ENCODE assay signal across 8 mouse cellular contexts in genomic region chr7:126285293-126286211, GRCm38 (mm10). TPM values are rescaled to one million over a fixed set of nuclear protein-coding genes. Genes with fewer than 3 reads are reported as not detected.
DNase-seq lines count a peak whose midpoint lies in the region; ATAC-seq lines count a peak whose summit lies in the region.

No protein-coding gene starts in this region.

- H3K9ac ChIP-seq in liver, embryonic 16.5 days (ENCODE audit: low read depth, low read length), result no peak overlapping the region
- H3K9ac ChIP-seq in liver, embryonic 12.5 days, result no peak overlapping the region

- no peaks in the 10 kb centered on the region for H3K36me3 ChIP-seq in liver, embryonic 16.5 days (ENCODE audit: control insufficient read depth, insufficient read depth)
- H3K36me3 ChIP-seq in liver, embryonic 12.5 days, result no peaks in the 10 kb centered on the region
- peaks cover 97% of the 10 kb centered on the region for H3K36me3 ChIP-seq in hindbrain, embryonic 10.5 days

- 47% methylated on average over 12 of the region's 12 CpGs for WGBS in liver, embryonic 16.5 days (ENCODE audit: insufficient replicate concordance)
- 62% methylated on average over 12 of the region's 12 CpGs for WGBS in liver, embryonic 12.5 days (ENCODE audit: insufficient replicate concordance)
- 88% methylated on average over 12 of the region's 12 CpGs for WGBS in hindbrain, embryonic 10.5 days

- H3K27me3 ChIP-seq in liver, embryonic 16.5 days (ENCODE audit: control insufficient read depth, insufficient read depth, low read depth, low read length), result no peaks in the 10 kb centered on the region
- peaks cover 18% of the 10 kb centered on the region for H3K27me3 ChIP-seq in liver, embryonic 12.5 days (replicated peaks)
- no peaks in the 10 kb centered on the region for H3K27me3 ChIP-seq in hindbrain, embryonic 10.5 days (ENCODE audit: insufficient read depth, poor library complexity, severe bottlenecking)

- peak; percentile 54 for DNase-seq in adrenal gland, postnatal 10 days
- peak; percentile 26 to 45 for DNase-seq in gastrocnemius, adult 8-10 months (ENCODE audit: low spot score in 2 of 2)
- DNase-seq in kidney, postnatal 10 days, result peak; percentile 57
- peak; percentile 92 for DNase-seq in lung, postnatal 10 days
- DNase-seq in spleen, postnatal 10 days (ENCODE audit: low spot score in 2 of 2), result peak; percentile 54 to 82
- DNase-seq in hindbrain, embryonic 10.5 days (ENCODE audit: low spot score), result no peak

- ATAC-seq in liver, embryonic 16.5 days (ENCODE audit: low read depth), result peak; percentile 30; the same call in 1 of the 2 replicates
- ATAC-seq in liver, embryonic 12.5 days, result no peak

- H3K27ac ChIP-seq in liver, embryonic 16.5 days (ENCODE audit: low read length), result no peak overlapping the region
- no peak overlapping the region for H3K27ac ChIP-seq in liver, embryonic 12.5 days
- H3K27ac ChIP-seq in hindbrain, embryonic 10.5 days, result no peak overlapping the region

- no peak overlapping the region for H3K4me3 ChIP-seq in liver, embryonic 16.5 days (ENCODE audit: low read depth, low read length)
- no peak overlapping the region for H3K4me3 ChIP-seq in liver, embryonic 12.5 days
- no peak overlapping the region for H3K4me3 ChIP-seq in hindbrain, embryonic 10.5 days

- no peak overlapping the region; the same call in 1 of the 2 replicates for H3K4me2 ChIP-seq in liver, embryonic 16.5 days (ENCODE audit: low read depth, low read length)
- no peak overlapping the region for H3K4me2 ChIP-seq in liver, embryonic 12.5 days

- peaks cover 17% of the 10 kb centered on the region for H3K4me1 ChIP-seq in liver, embryonic 16.5 days (ENCODE audit: control insufficient read depth, low read depth, low read length)
- H3K4me1 ChIP-seq in liver, embryonic 12.5 days, result peaks cover 23% of the 10 kb centered on the region; the same call in 1 of the 2 replicates
- H3K4me1 ChIP-seq in hindbrain, embryonic 10.5 days (replicated peaks), result peaks cover 55% of the 10 kb centered on the region

- no peaks in the 10 kb centered on the region for H3K9me3 ChIP-seq in liver, embryonic 16.5 days (replicated peaks; ENCODE audit: control insufficient read depth, low read length)
- no peaks in the 10 kb centered on the region for H3K9me3 ChIP-seq in liver, embryonic 12.5 days (replicated peaks)
- H3K9me3 ChIP-seq in hindbrain, embryonic 10.5 days, result no peaks in the 10 kb centered on the region

RNA-seq across cellular contexts. Expression of gene Sbk1, which starts 13.1 kb away (rescaled TPM):
- 1.1 and 1.5 TPM in 2 replicates for polyA plus RNA-seq in liver, embryonic 16.5 days (2015; fragmentation: Nextera tagmentation; extraction: Ambion mirVana)
- 4.2 and 5.0 TPM in 2 replicates for polyA plus RNA-seq in liver, embryonic 12.5 days (2016; fragmentation: Nextera tagmentation; extraction: Ambion mirVana)
- total RNA-seq in adrenal gland, postnatal 10 days (2021), result 10 to 100 TPM; 40.7 to 52.5 TPM
- total RNA-seq in gastrocnemius, adult 8-10 months (2022), result 10 to 100 TPM; 13.0 to 18.8 (median 16.8) TPM
- polyA plus RNA-seq in hindbrain, embryonic 10.5 days (2016; fragmentation: Nextera tagmentation; extraction: Ambion mirVana), result 100 and 180 TPM in 2 replicates

Comparison
In these comparisons a context has a peak if more than half of its experiments do, and no peak if none do; other contexts are left out.
1. RNA of gene Sbk1, which starts 13.1 kb away (polyA plus RNA-seq): 100 to 180 TPM in hindbrain, embryonic 10.5 days; 4.2 to 5.0 TPM in liver, embryonic 12.5 days and 1.1 to 1.5 TPM in liver, embryonic 16.5 days; every median in the first group is over 10 times any median in the second.